Mouse (Mus musculus) bone marrow macrophage, adult 2 months (primary cell): ENCODE results near the gene Zfp292. TPM values are rescaled to one million over a fixed set of nuclear protein-coding genes. Genes with fewer than 3 reads are reported as not detected.

Experiments used
- H3K27ac ChIP-seq: 2 replicates; pipeline ENCODE4 v1.5.1; 2012; ENCODE audit warnings: low read depth, low read length; ENCODE audit not compliant: insufficient read depth
- H3K4me1 ChIP-seq: 2 replicates; pipeline ENCODE4 v1.6.1; 2012; ENCODE audit warnings: low read length; ENCODE audit not compliant: control insufficient read depth, insufficient read depth
- H3K4me3 ChIP-seq: 2 replicates; pipeline ENCODE4 v1.5.1; 2012; ENCODE audit warnings: mild to moderate bottlenecking, low read length, moderate library complexity; ENCODE audit not compliant: insufficient read depth
- CTCF ChIP-seq: IDR thresholded peaks from 2 replicates; pipeline ENCODE4 v1.5.1; 2012; ENCODE audit warnings: low read depth, mild to moderate bottlenecking, low read length, moderate library complexity
- POLR2A ChIP-seq: IDR thresholded peaks from 2 replicates; pipeline ENCODE4 v1.6.1; 2012; ENCODE audit warnings: mild to moderate bottlenecking, low read depth, low read length, borderline replicate concordance
- polyA plus RNA-seq: library from polyadenylated mRNA; stranded (reverse); fragments of >200 nt; gene quantifications from 2 replicates; pipeline ENCODE4 v1.2.4, GENCODE M21; 2012; ENCODE audit not compliant: missing spikeins, insufficient read depth, insufficient read length

Gene Zfp292
- polyA plus RNA-seq, 1 experiment, result 13.9 TPM

DNA sequence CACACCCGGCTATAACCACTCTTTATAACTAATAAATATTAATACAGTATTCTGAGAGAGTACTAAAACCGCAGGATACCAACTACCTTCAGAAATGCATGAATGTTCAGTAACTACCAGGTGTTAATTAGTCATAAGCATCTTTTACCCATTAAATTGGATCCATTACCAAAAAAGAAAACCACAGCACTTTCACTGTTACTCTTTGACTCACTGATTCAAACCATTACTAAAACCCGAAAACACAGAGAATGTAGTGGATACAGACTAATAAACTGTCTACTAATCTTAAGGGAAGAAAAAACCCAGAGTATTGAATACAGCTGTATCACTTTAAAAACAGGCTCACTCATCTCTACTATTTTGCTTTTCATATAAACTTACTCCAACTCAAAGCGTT, 62.9 kb downstream of the Zfp292 start:
- TF ChIP-seq POLR2A (no peak), CTCF (no peak)
- no peak overlapping the region for H3K27ac ChIP-seq
- no peaks in the 10 kb centered on the region for H3K4me1 ChIP-seq
- H3K4me3 ChIP-seq, result no peak overlapping the region

DNA sequence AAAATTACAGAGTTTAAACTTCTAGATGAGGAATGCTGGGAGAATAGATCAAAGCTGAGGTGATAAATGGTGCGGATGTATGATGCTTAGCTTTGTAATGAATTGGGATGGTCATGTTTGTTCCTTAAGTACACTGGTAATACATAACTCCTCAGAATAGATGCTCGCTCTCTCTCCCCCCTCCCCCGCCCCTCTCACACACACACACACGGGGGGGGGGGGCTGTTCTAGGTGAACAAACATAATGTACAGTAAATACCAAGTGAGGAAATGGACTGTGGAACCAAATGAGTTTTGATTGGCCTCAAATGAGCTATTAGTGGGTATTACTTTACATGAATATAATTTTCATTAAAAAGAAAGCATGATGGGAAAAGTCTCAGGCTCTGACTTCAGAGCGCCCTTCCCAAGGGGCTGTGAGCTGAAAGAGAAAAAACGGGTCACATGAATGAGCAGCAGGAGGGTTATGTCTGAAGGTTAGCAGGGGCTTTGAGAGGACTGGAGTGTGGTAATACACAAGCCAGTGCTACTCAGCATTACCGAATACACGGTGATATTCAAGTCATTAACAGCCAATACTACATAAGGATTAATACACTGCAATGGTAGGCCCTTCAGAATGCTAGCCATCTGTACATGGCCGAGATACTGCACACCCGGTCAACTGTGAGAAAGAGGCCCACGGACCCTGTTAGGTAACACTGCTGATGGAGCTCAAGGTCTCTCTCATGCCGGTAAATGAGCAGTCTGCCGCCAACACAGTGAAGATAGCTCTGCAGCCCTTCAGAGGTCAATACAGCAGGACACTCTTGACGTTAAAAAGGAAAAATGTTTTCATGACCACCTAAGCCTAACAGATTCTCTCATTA, 81.4 kb downstream of the Zfp292 start:
- H3K27ac ChIP-seq, result no peak overlapping the region
- H3K4me3 ChIP-seq, result no peak overlapping the region
- no peak for TF ChIP-seq POLR2A
- TF ChIP-seq CTCF, result no peak
- H3K4me1 ChIP-seq, result peaks cover 14% of the 10 kb centered on the region

DNA sequence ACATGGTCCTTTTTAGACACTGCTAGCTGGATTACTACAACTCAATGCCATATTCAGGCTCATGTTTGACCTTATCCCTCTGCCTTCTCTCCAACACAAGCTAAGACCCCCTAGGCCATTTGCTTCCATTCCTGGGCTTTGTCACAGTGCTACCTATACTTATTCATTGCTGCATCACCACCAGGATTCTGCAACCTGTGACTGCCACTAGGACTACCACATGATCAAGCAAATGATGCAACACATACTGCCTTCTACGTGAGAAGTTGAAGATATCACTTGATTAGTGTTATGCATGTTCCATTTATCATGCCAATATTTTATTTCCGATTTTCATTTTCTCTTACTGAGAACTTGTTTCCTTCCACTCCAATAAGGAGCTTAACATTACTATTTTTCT, 84.8 kb downstream of the Zfp292 start:
- peaks cover 14% of the 10 kb centered on the region for H3K4me1 ChIP-seq
- no peak for TF ChIP-seq CTCF
- no peak for TF ChIP-seq POLR2A
- no peak overlapping the region for H3K4me3 ChIP-seq
- no peak overlapping the region for H3K27ac ChIP-seq

DNA sequence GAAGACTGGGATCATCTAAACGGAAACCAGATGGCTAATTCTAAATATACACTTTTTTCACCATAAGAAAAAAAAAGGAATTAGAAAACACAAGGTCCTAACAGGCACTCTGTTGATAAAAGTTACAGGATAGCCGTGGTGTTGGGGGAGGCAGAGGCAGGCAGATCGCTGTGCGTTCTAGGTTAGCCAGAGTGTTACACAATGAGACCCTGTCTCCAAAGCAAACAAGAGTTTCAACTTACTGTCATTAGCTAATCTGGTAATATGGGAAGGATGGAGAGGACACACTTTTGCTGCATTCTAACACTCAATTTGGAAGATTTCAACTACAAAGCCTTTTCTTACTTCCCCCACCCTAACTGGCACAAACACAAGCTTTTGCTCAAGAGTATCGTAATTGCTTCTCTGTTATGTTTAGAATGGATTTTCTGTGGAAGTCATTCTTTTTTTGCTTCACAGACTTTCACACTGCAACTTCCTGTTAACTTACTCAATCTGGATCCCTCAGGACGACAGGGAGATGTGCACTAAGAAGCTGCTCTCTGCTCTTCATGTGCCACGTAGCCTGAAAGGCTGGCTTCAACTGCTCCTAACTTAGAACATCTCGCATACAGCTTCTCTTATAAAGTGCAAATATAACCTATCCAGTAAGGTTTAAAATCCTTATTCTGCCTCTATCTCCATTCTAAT, 85.3 kb downstream of the Zfp292 start:
- Histone ChIP-seq H3K4me1 (peaks cover 14% of the 10 kb centered on the region), H3K4me3 (no peak overlapping the region), H3K27ac (no peak overlapping the region)
- TF ChIP-seq POLR2A, result no peak

DNA sequence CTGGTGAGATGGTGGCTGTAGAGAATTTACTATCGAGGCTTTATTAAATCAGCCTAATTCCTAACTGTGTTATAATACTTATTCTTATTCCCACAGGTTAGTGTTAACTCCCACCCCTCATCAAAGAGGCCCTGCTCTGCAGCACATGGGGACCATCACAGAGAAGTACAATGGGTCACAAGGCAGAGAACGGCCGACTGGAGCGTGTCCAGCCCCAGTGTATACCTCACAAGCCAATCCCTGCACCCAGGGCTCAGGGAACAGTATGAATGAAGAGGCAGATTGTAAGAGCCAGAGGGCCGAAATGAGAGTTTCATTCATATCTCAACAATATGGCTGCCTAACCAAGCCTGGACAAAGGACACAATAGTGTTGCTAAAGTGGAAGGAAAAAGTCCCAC, 86.5 kb downstream of the Zfp292 start:
- TF ChIP-seq CTCF (no peak), POLR2A (no peak)
- Histone ChIP-seq H3K4me1 (peaks cover 14% of the 10 kb centered on the region), H3K27ac (no peak overlapping the region), H3K4me3 (no peak overlapping the region)

DNA sequence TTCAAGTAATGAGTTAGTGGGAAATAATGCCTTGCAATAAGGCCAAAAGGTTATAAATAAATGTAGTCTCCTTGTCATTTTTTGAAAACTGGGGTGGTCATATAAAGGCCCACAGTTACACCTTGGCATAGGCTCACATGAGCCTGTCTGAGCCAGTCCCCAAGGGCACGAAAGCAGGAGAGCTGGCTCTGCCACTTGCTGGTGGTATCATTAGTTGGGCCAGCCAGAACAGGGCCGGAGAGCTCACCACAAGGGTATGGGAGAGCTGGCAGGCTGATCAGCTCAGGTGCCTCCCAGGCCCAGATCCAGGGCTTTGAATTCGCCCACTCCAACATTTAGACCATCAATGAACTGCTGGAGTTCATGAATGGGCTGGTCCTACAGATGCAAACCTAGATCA, 96.3 kb downstream of the Zfp292 start:
- no peak overlapping the region for H3K4me3 ChIP-seq
- no peak overlapping the region for H3K27ac ChIP-seq
- H3K4me1 ChIP-seq, result no peaks in the 10 kb centered on the region
- TF ChIP-seq CTCF (no peak), POLR2A (no peak)

DNA sequence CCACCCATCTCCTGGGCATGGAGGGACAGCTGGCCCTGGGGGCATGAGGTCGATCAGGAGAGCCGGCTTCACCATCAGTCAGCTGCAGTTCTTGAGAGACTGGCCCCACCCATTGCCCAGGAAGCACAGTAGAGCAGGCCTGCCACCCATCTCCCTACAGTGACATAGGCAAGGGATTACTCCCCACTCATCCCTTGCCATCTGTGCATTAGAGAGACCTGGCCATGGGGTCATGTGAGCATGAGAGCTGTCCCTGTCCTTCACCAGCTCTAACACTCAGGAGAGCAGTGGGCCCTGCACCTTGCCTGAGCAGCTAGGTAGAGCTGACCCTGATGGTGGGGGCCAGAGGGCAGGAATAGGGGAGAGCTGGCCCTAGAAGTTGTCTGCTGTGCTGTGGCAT, 97.1 kb downstream of the Zfp292 start:
- TF ChIP-seq POLR2A (no peak), CTCF (no peak)
- no peak overlapping the region for H3K4me3 ChIP-seq
- no peaks in the 10 kb centered on the region for H3K4me1 ChIP-seq
- no peak overlapping the region for H3K27ac ChIP-seq

DNA sequence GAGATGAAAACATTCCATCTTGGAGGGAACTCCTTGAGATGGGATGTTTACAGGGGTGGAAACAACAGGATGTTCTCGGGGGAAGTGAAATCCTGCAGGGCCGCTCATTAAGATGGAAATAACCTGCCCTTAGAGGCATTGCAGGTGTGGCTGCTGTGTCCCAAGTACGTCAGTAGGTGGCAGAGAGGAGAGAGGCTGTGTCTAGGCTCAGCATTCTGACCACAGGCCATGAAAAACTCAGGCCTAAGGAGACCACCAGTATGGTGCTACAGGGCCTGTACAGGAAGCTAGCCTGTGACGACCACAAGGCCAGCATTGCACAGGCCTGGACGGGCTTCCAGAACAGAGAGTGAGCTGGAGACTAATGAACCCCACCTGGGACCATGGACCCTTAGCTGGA, 97.9 kb downstream of the Zfp292 start:
- no peak overlapping the region for H3K27ac ChIP-seq
- TF ChIP-seq POLR2A, result no peak
- TF ChIP-seq CTCF, result no peak
- no peak overlapping the region for H3K4me3 ChIP-seq
- H3K4me1 ChIP-seq, result no peaks in the 10 kb centered on the region

DNA sequence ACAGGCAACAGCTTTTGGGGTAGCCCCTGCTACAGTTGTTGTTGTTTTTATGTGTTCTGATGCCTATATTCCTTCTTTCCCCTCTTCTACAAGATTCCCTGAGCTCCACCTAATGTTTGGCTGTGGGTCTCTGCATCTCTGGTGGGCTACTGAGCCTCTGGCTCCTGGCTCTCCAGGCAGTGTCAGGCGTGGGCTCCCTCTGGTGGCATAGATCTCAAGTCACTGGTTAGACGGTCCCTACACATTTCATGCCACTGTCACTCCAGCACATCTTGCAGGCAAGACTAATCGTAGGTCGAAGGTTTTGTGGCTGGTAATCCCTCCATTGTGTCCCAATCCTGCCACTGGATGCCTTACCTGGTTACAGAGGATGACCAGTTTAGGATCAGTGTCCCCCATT, 100.0 kb downstream of the Zfp292 start:
- TF ChIP-seq POLR2A (no peak), CTCF (no peak)
- H3K4me3 ChIP-seq, result no peak overlapping the region
- peaks cover 2% of the 10 kb centered on the region; the same call in 1 of the 2 replicates for H3K4me1 ChIP-seq
- H3K27ac ChIP-seq, result no peak overlapping the region
